ENCODE assay signal across 8 mouse cellular contexts in the genomic region with DNA sequence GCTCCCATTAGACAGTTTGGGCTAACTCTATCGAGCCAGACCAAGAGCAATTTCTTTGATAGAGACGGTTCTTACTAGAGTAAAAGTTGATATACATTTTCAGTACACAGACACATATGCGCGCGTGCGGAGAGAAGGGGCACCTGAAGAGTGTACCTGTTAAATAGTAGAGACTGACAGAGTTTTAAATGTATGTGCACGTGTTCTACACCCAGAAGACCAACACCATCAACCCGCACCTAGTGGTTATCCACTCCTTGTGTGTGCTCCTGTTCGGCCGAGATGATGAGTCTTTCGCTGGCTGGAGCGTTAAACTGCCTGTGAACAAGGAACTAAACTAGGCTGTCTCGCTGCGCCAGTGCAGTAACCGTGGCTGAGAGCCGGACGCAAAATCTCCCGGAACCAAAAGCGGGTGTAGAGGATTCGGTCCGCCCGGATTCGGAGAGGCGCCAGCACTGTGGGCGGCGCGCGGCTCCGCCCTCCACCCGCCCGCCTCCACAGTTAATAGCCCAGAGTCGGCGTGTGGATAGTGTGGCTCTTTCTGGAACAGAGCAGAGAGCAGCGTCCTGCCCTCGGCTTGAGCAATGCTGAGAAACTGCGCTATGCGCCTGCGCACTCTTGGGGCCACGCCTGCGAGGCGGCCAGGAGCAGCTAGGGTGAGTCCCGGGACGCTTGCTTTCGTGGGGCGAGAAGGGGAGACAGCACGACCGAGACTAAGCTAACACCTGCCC. TPM values are rescaled to one million over a fixed set of nuclear protein-coding genes. Genes with fewer than 3 reads are reported as not detected.
DNase-seq lines count a peak whose midpoint lies in the region; ATAC-seq and TF ChIP-seq lines count a peak whose summit lies in the region.

A gene (plus strand): TSS at position 457 of the 731 bp plus-strand sequence.

- H3K36me3 ChIP-seq in G1E (replicated peaks): no peaks in the 10 kb centered on the region
- no peaks in the 10 kb centered on the region for H3K36me3 ChIP-seq in forebrain, embryonic 16.5 days (ENCODE audit: control insufficient read depth, insufficient read depth)
- no peaks in the 10 kb centered on the region for H3K36me3 ChIP-seq in lung, embryonic 14.5 days (ENCODE audit: insufficient read depth)
- no peaks in the 10 kb centered on the region for H3K36me3 ChIP-seq in thymus, adult 2 months (ENCODE audit: control insufficient read depth, insufficient read depth, low read length)

- TF ChIP-seq CTCF in G1E (IDR thresholded peaks at IDR 0.05; ENCODE audit: low read depth, low read length): no peak
- no peak; the same call in none of the 2 replicates for TF ChIP-seq CTCF in layer of hippocampus, adult 2 months (conservative IDR thresholded peaks at IDR 0.05)
- no peak for TF ChIP-seq CTCF in lung, embryonic 14.5 days (IDR thresholded peaks at IDR 0.05; ENCODE audit: low read depth)
- TF ChIP-seq CTCF in olfactory bulb, adult 2 months (IDR thresholded peaks at IDR 0.05; ENCODE audit: insufficient read depth, low read depth, low read length): no peak
- TF ChIP-seq CTCF in thymus, adult 2 months (IDR thresholded peaks at IDR 0.05; ENCODE audit: borderline replicate concordance, control insufficient read depth, extremely low read depth, insufficient read depth, low read length, poor library complexity): no peak

- peak within 1 kb of the TSS; percentile 72 for H3K27ac ChIP-seq in forebrain, embryonic 16.5 days (ENCODE audit: low read length)
- peak within 1 kb of the TSS; percentile 93 for H3K27ac ChIP-seq in layer of hippocampus, adult 2 months
- H3K27ac ChIP-seq in lung, embryonic 14.5 days (ENCODE audit: low read depth): peak within 1 kb of the TSS; percentile 84
- peak within 1 kb of the TSS; percentile 82 for H3K27ac ChIP-seq in olfactory bulb, adult 2 months (ENCODE audit: insufficient read depth, low read depth, low read length)
- H3K27ac ChIP-seq in thymus, adult 2 months (ENCODE audit: control insufficient read depth, insufficient read depth, low read length): no peak within 1 kb of the TSS

- TF ChIP-seq POLR2A in olfactory bulb, adult 2 months (IDR thresholded peaks at IDR 0.05; ENCODE audit: insufficient read depth, low read depth, low read length): peak; percentile 81
- TF ChIP-seq POLR2A in thymus, adult 2 months (IDR thresholded peaks at IDR 0.05; ENCODE audit: control insufficient read depth, extremely low read depth, insufficient read depth, low read length, poor library complexity): peak; percentile 68

- H3K9ac ChIP-seq in forebrain, embryonic 16.5 days (replicated peaks; ENCODE audit: low read depth, low read length): peak within 1 kb of the TSS; percentile 82
- H3K9ac ChIP-seq in lung, embryonic 14.5 days: peak within 1 kb of the TSS; percentile 71

- H3K27me3 ChIP-seq in G1E (ENCODE audit: insufficient read depth, low read length): no peaks in the 10 kb centered on the region
- H3K27me3 ChIP-seq in forebrain, embryonic 16.5 days (replicated peaks; ENCODE audit: control insufficient read depth, insufficient read depth, low read length): no peaks in the 10 kb centered on the region
- no peaks in the 10 kb centered on the region for H3K27me3 ChIP-seq in lung, embryonic 14.5 days (ENCODE audit: insufficient read depth, low read length)
- H3K27me3 ChIP-seq in thymus, adult 2 months (ENCODE audit: control insufficient read depth, insufficient read depth, low read length): no peaks in the 10 kb centered on the region

- H3K4me3 ChIP-seq in G1E (ENCODE audit: low read depth, low read length): peak within 1 kb of the TSS; percentile 75
- peak within 1 kb of the TSS; percentile 82 for H3K4me3 ChIP-seq in forebrain, embryonic 16.5 days (replicated peaks; ENCODE audit: low read length)
- H3K4me3 ChIP-seq in layer of hippocampus, adult 2 months: peak within 1 kb of the TSS; percentile 74
- H3K4me3 ChIP-seq in lung, embryonic 14.5 days (ENCODE audit: low read depth, low read length): peak within 1 kb of the TSS; percentile 61
- H3K4me3 ChIP-seq in olfactory bulb, adult 2 months (ENCODE audit: insufficient read depth, low read depth, low read length): peak within 1 kb of the TSS; percentile 78
- peak within 1 kb of the TSS; percentile 50 for H3K4me3 ChIP-seq in thymus, adult 2 months (ENCODE audit: control insufficient read depth, insufficient read depth, low read length)

- ATAC-seq in G1E (ENCODE audit: extremely low read depth, insufficient number of reproducible peaks, low FRiP score, poor library complexity, severe bottlenecking): peak; percentile 94
- ATAC-seq in forebrain, embryonic 16.5 days: peak; percentile 99
- peak; percentile 100 for ATAC-seq in lung, embryonic 14.5 days (ENCODE audit: insufficient read depth)

- H3K4me1 ChIP-seq in G1E (ENCODE audit: insufficient read depth, low read depth, low read length): peaks cover 29% of the 10 kb centered on the region
- H3K4me1 ChIP-seq in forebrain, embryonic 16.5 days (replicated peaks; ENCODE audit: control insufficient read depth, insufficient read depth, low read length): peaks cover 9% of the 10 kb centered on the region
- no peaks in the 10 kb centered on the region for H3K4me1 ChIP-seq in lung, embryonic 14.5 days (ENCODE audit: insufficient read depth)
- H3K4me1 ChIP-seq in olfactory bulb, adult 2 months (ENCODE audit: control insufficient read depth, insufficient read depth, low read length): no peaks in the 10 kb centered on the region
- no peaks in the 10 kb centered on the region for H3K4me1 ChIP-seq in thymus, adult 2 months (replicated peaks; ENCODE audit: control insufficient read depth, insufficient read depth, low read length)

- peak; percentile 98 for DNase-seq in G1E (ENCODE audit: low spot score)
- peak; percentile 96 to 97 for DNase-seq in cerebellum, adult 18-20 months
- DNase-seq in heart, postnatal 36 days: peak; percentile 95 to 96
- DNase-seq in layer of hippocampus, adult 2 months (ENCODE audit: low spot score in 2 of 2): peak; percentile 87 to 90
- DNase-seq in lung, embryonic 14.5 days: peak; percentile 98
- peak; percentile 87 for DNase-seq in thymus, adult 2 months

- H3K9me3 ChIP-seq in G1E (replicated peaks): no peaks in the 10 kb centered on the region
- H3K9me3 ChIP-seq in forebrain, embryonic 16.5 days (ENCODE audit: control insufficient read depth, low read length): no peaks in the 10 kb centered on the region
- H3K9me3 ChIP-seq in lung, embryonic 14.5 days (ENCODE audit: low read depth, low read length): no peaks in the 10 kb centered on the region

- WGBS in forebrain, embryonic 16.5 days: 1% methylated on average over 47 of the region's 47 CpGs
- WGBS in lung, embryonic 14.5 days: 1% methylated on average over 47 of the region's 47 CpGs
- 1% methylated on average over 47 of the region's 47 CpGs for WGBS in olfactory bulb, adult 2 months
- WGBS in thymus, adult 2 months: 2% methylated on average over 47 of the region's 47 CpGs

- intact Hi-C loops in heart, postnatal 36 days (cut with DNase I): no loop called here

- H3K4me2 ChIP-seq in forebrain, embryonic 16.5 days (ENCODE audit: low read length): peak within 1 kb of the TSS; percentile 72
- peak within 1 kb of the TSS; percentile 70 for H3K4me2 ChIP-seq in lung, embryonic 14.5 days

RNA-seq across cellular contexts. Expression of the gene that starts here (rescaled TPM):
- 12.5 and 13.2 TPM in 2 replicates for total RNA-seq in G1E (2014; fragmentation: Nextera tagmentation)
- 7.6 and 7.7 TPM in 2 replicates for total RNA-seq in G1E (2017)
- 0.44 and 1.3 TPM in 2 replicates for polyA plus RNA-seq in G1E (2012)
- 35.0 and 41.4 TPM in 2 replicates for polyA plus RNA-seq in forebrain, embryonic 16.5 days (2015; fragmentation: Nextera tagmentation; extraction: Ambion mirVana)
- 10 to 100 TPM; 13.7 to 15.6 TPM for total RNA-seq in heart, postnatal 36 days (2021)
- total RNA-seq in layer of hippocampus, adult 2 months (2021): 10 to 100 TPM; 24.3 to 26.5 TPM
- polyA plus RNA-seq in lung, embryonic 14.5 days (2014; fragmentation: Nextera tagmentation; extraction: Ambion mirVana): 9.7 and 9.8 TPM in 2 replicates
- not detected in 2 replicates for polyA plus RNA-seq in olfactory bulb, adult 2 months (2012; ENCODE audit: insufficient read depth, insufficient read length, low replicate concordance, missing spikeins)
- 1.8 and 2.3 TPM in 2 replicates for polyA plus RNA-seq in thymus, adult 2 months (2012; rRNA removed)
